Mouse (Mus musculus): ENCODE data around the gene Slc7a1. TPM values are rescaled to one million over a fixed set of nuclear protein-coding genes. Genes with fewer than 3 reads are reported as not detected.
A peak's percentile ranks its signal among the peaks of the same experiment; 100 is the strongest.
"Not testable (repeated sequence)": the region's sequence is repeated elsewhere in the genome, so short reads cannot be mapped to it uniquely, and the experiment has no call there.

Gene Slc7a1
- polyA plus RNA-seq, 1 experiment from 2014 or later: 22.5 TPM

GRCm38 (mm10) chr5:148331229-148331776, 68.4 kb downstream of the Slc7a1 start:
- H3K9ac ChIP-seq (ENCODE audit: low read depth, low read length): no peak overlapping the region
- no peak overlapping the region for H3K4me2 ChIP-seq (ENCODE audit: low read depth, low read length)
- WGBS: 77% methylated on average over 11 of the region's 11 CpGs
- no peak overlapping the region for H3K4me3 ChIP-seq (ENCODE audit: low read length)
- H3K9me3 ChIP-seq (ENCODE audit: control insufficient read depth, low read length): no peaks in the 10 kb centered on the region
- no peak overlapping the region for H3K27ac ChIP-seq (ENCODE audit: low read length)
- H3K4me1 ChIP-seq (ENCODE audit: control insufficient read depth, insufficient read depth, low read length): no peaks in the 10 kb centered on the region
- H3K27me3 ChIP-seq (replicated peaks; ENCODE audit: control insufficient read depth, insufficient read depth, low read length): no peaks in the 10 kb centered on the region
- H3K36me3 ChIP-seq (ENCODE audit: control insufficient read depth, insufficient read depth, low read length): peaks cover 8% of the 10 kb centered on the region; the same call in 1 of the 2 replicates
- ATAC-seq: no peak

GRCm38 (mm10) chr5:148328982-148329381, 70.7 kb downstream of the Slc7a1 start:
- peaks cover 6% of the 10 kb centered on the region; the same call in 1 of the 2 replicates for H3K36me3 ChIP-seq (ENCODE audit: control insufficient read depth, insufficient read depth, low read length)
- no peaks in the 10 kb centered on the region for H3K27me3 ChIP-seq (replicated peaks; ENCODE audit: control insufficient read depth, insufficient read depth, low read length)
- no peak overlapping the region for H3K4me2 ChIP-seq (ENCODE audit: low read depth, low read length)
- no peak overlapping the region for H3K4me3 ChIP-seq (ENCODE audit: low read length)
- H3K27ac ChIP-seq (ENCODE audit: low read length): no peak overlapping the region
- ATAC-seq: no peak
- no peaks in the 10 kb centered on the region for H3K9me3 ChIP-seq (ENCODE audit: control insufficient read depth, low read length)
- WGBS: 86% methylated on average over 3 of the region's 3 CpGs
- H3K4me1 ChIP-seq (ENCODE audit: control insufficient read depth, insufficient read depth, low read length): no peaks in the 10 kb centered on the region
- H3K9ac ChIP-seq (ENCODE audit: low read depth, low read length): no peak overlapping the region

GRCm38 (mm10) chr5:148326295-148326694, 73.4 kb downstream of the Slc7a1 start:
- H3K9ac ChIP-seq (ENCODE audit: low read depth, low read length); H3K27me3 ChIP-seq (replicated peaks; ENCODE audit: control insufficient read depth, insufficient read depth, low read length); ATAC-seq; H3K4me3 ChIP-seq (ENCODE audit: low read length); H3K4me1 ChIP-seq (ENCODE audit: control insufficient read depth, insufficient read depth, low read length); H3K36me3 ChIP-seq (ENCODE audit: control insufficient read depth, insufficient read depth, low read length); H3K4me2 ChIP-seq (ENCODE audit: low read depth, low read length); H3K27ac ChIP-seq (ENCODE audit: low read length); H3K9me3 ChIP-seq (ENCODE audit: control insufficient read depth, low read length): not testable (repeated sequence)
- 96% methylated on average over 9 of the region's 9 CpGs for WGBS

GRCm38 (mm10) chr5:148325317-148325885, 74.3 kb downstream of the Slc7a1 start:
- Histone ChIP-seq H3K9me3 (ENCODE audit: control insufficient read depth, low read length) (no peaks in the 10 kb centered on the region), H3K9ac (ENCODE audit: low read depth, low read length) (no peak overlapping the region), H3K27me3 (replicated peaks; ENCODE audit: control insufficient read depth, insufficient read depth, low read length) (no peaks in the 10 kb centered on the region), H3K4me2 (ENCODE audit: low read depth, low read length) (no peak overlapping the region), H3K27ac (ENCODE audit: low read length) (no peak overlapping the region), H3K4me3 (ENCODE audit: low read length) (no peak overlapping the region), H3K4me1 (ENCODE audit: control insufficient read depth, insufficient read depth, low read length) (no peaks in the 10 kb centered on the region), H3K36me3 (ENCODE audit: control insufficient read depth, insufficient read depth, low read length) (no peaks in the 10 kb centered on the region)
- 48% methylated on average over 4 of the region's 4 CpGs for WGBS
- ATAC-seq: peak; percentile 55

- 97% methylated on average over 5 of the region's 5 CpGs for WGBS
- H3K4me1 ChIP-seq (ENCODE audit: control insufficient read depth, insufficient read depth, low read length): no peaks in the 10 kb centered on the region
Measured at GRCm38 (mm10) chr5:148314931-148315330, 84.8 kb downstream of the Slc7a1 start.

GRCm38 (mm10) chr5:148312443-148312842, 87.3 kb downstream of the Slc7a1 start:
- WGBS: 58% methylated on average over 2 of the region's 2 CpGs

More at GRCm38 (mm10) chr5:148314931-148315330, 84.8 kb downstream of the Slc7a1 start:
- H3K27ac ChIP-seq (ENCODE audit: low read length): no peak overlapping the region
- no peak overlapping the region for H3K4me3 ChIP-seq (ENCODE audit: low read length)
- no peaks in the 10 kb centered on the region for H3K9me3 ChIP-seq (ENCODE audit: control insufficient read depth, low read length)
- no peak overlapping the region for H3K9ac ChIP-seq (ENCODE audit: low read depth, low read length)
- no peak for ATAC-seq
- H3K4me2 ChIP-seq (ENCODE audit: low read depth, low read length): no peak overlapping the region
- H3K27me3 ChIP-seq (replicated peaks; ENCODE audit: control insufficient read depth, insufficient read depth, low read length): no peaks in the 10 kb centered on the region
- H3K36me3 ChIP-seq (ENCODE audit: control insufficient read depth, insufficient read depth, low read length): no peaks in the 10 kb centered on the region

GRCm38 (mm10) chr5:148310790-148311189, 88.9 kb downstream of the Slc7a1 start:
- no peak for ATAC-seq

More at GRCm38 (mm10) chr5:148312443-148312842, 87.3 kb downstream of the Slc7a1 start:
- Histone ChIP-seq H3K9me3 (ENCODE audit: control insufficient read depth, low read length) (no peaks in the 10 kb centered on the region), H3K4me2 (ENCODE audit: low read depth, low read length) (no peak overlapping the region), H3K9ac (ENCODE audit: low read depth, low read length) (no peak overlapping the region), H3K36me3 (ENCODE audit: control insufficient read depth, insufficient read depth, low read length) (no peaks in the 10 kb centered on the region), H3K4me1 (ENCODE audit: control insufficient read depth, insufficient read depth, low read length) (no peaks in the 10 kb centered on the region), H3K4me3 (ENCODE audit: low read length) (no peak overlapping the region), H3K27me3 (replicated peaks; ENCODE audit: control insufficient read depth, insufficient read depth, low read length) (no peaks in the 10 kb centered on the region), H3K27ac (ENCODE audit: low read length) (no peak overlapping the region)
- no peak for ATAC-seq

GRCm38 (mm10) chr5:148304112-148304511, 95.6 kb downstream of the Slc7a1 start:
- no peaks in the 10 kb centered on the region; the same call in 1 of the 2 replicates for H3K36me3 ChIP-seq (ENCODE audit: control insufficient read depth, insufficient read depth, low read length)
- 96% methylated on average over 2 of the region's 2 CpGs for whole genome bisulfite sequencing
- ATAC-seq: no peak

More at GRCm38 (mm10) chr5:148310790-148311189, 88.9 kb downstream of the Slc7a1 start:
- Histone ChIP-seq H3K27ac (ENCODE audit: low read length) (no peak overlapping the region), H3K4me2 (ENCODE audit: low read depth, low read length) (no peak overlapping the region), H3K4me1 (ENCODE audit: control insufficient read depth, insufficient read depth, low read length) (no peaks in the 10 kb centered on the region), H3K36me3 (ENCODE audit: control insufficient read depth, insufficient read depth, low read length) (no peaks in the 10 kb centered on the region), H3K9ac (ENCODE audit: low read depth, low read length) (no peak overlapping the region), H3K27me3 (replicated peaks; ENCODE audit: control insufficient read depth, insufficient read depth, low read length) (no peaks in the 10 kb centered on the region), H3K9me3 (ENCODE audit: control insufficient read depth, low read length) (no peaks in the 10 kb centered on the region), H3K4me3 (ENCODE audit: low read length) (0 out of 2 replicates have a peak overlapping the region, but pooled peaks have one; percentile 12)
- WGBS: 60% methylated on average over 10 of the region's 10 CpGs

GRCm38 (mm10) chr5:148302968-148303367, 96.7 kb downstream of the Slc7a1 start:
- Histone ChIP-seq H3K9ac (ENCODE audit: low read depth, low read length) (no peak overlapping the region), H3K9me3 (ENCODE audit: control insufficient read depth, low read length) (no peaks in the 10 kb centered on the region), H3K27me3 (replicated peaks; ENCODE audit: control insufficient read depth, insufficient read depth, low read length) (no peaks in the 10 kb centered on the region), H3K4me1 (ENCODE audit: control insufficient read depth, insufficient read depth, low read length) (no peaks in the 10 kb centered on the region), H3K4me3 (ENCODE audit: low read length) (peak overlapping the region; percentile 31), H3K36me3 (ENCODE audit: control insufficient read depth, insufficient read depth, low read length) (no peaks in the 10 kb centered on the region; the same call in 1 of the 2 replicates), H3K27ac (ENCODE audit: low read length) (no peak overlapping the region), H3K4me2 (ENCODE audit: low read depth, low read length) (no peak overlapping the region)
- 81% methylated on average over 11 of the region's 11 CpGs for WGBS
- 0 out of 2 replicates have a peak, but pooled peaks have one; percentile 13 for ATAC-seq

More at GRCm38 (mm10) chr5:148304112-148304511, 95.6 kb downstream of the Slc7a1 start:
- Histone ChIP-seq H3K4me2 (ENCODE audit: low read depth, low read length) (no peak overlapping the region), H3K27me3 (replicated peaks; ENCODE audit: control insufficient read depth, insufficient read depth, low read length) (no peaks in the 10 kb centered on the region), H3K9ac (ENCODE audit: low read depth, low read length) (no peak overlapping the region), H3K9me3 (ENCODE audit: control insufficient read depth, low read length) (no peaks in the 10 kb centered on the region), H3K27ac (ENCODE audit: low read length) (no peak overlapping the region), H3K4me3 (ENCODE audit: low read length) (no peak overlapping the region), H3K4me1 (ENCODE audit: control insufficient read depth, insufficient read depth, low read length) (no peaks in the 10 kb centered on the region)
